Mouse (Mus musculus) embryo, embryonic 10 days (tissue): ENCODE measurements at regions not wholly inside any gene's neighbourhood (a gene's known extent, or its start where the extent isn't known, plus 50 kb on each side); places are given as distances from the start of the nearest gene placed in this dataset.

Experiments
- DNase-seq: peaks from one replicate; pipeline ENCODE4 v3.0.0-alpha.2; 2015; ENCODE audit warnings: low spot score

- DNase-seq, result no peak
These were observed 182.8 kb downstream of the Rassf9 start for GRCm38 (mm10) chr10:102694810-102695209.

- DNase-seq, result no peak
These were observed 177.9 kb downstream of the Rassf9 start for GRCm38 (mm10) chr10:102689966-102690365.

DNA sequence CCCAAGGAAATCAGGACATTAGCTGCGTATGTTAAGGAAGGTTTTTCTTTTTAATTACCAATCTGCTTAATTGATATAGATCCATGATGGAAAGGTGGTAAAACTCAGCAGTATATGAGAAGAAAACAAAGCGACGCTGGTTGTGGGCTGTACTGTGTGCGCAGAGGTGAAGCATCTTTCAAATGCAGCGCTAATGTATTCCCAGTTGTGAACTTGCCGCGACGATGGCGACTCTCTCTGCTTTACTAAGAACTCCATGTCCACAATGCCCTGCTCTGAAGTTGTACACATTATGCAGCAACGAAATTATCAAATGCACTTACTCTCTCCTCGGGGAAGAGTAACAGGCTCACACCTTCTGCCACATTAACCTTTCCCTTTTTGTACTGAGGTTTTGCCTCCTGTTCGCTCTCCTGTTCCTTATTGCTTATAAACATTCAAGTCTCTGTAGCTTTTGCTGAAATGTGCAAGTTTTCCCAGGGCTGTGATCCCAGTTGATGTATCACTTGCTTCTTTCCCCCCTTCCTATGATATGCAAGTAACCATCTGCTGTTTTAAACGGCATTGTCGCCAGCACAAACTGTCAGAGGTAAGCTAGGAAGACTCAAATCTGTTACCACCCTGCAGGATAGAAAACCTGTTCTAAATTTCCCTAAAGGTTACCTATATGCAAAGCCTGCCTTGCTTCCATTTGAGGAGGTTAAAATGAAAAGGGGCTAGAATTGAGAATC lies 174.8 kb downstream of the Rassf9 start:
- DNase-seq, result no peak

GRCm38 (mm10) chr10:102685833-102686434 lies 173.9 kb downstream of the Rassf9 start:
- no peak for DNase-seq

DNA sequence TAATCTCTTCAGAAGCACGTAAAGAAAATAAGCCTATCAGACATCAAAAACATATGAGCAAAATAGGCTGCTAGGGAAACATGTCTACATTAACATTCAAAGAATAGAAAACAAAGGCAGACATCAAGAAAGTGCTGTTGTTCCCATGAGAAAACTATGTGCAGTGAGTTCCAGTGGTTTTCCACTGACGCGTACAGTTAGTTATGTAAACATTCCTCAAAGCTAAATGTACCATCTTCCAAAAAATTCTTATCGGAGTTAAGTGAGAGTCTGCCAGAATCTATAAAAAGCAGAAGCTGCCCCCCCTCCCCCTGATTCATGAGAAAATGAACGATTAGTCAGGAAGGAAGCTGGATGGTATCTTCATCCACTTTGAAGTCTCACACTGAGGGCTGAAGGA lies 155.3 kb downstream of the Rassf9 start:
- no peak for DNase-seq

DNA sequence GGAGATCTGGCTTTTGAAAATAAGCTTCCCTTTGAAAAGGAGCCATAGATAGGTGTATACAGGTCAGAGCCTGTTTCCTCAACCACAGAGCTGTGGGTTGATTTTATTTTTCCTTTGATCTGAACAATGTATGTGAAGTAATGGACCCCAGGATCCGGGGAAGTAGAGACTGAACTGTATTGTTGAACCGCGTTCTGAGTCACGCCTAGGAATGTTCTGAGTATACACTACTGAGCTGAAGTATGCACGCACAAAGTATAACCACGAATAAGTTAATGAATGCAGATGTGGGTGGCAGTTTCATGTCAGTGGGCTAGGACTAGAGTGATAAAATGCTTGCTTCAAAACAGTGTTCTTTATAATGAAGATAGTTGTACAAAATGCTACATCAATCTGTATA lies 147.7 kb downstream of the Rassf9 start:
- no peak for DNase-seq

DNA sequence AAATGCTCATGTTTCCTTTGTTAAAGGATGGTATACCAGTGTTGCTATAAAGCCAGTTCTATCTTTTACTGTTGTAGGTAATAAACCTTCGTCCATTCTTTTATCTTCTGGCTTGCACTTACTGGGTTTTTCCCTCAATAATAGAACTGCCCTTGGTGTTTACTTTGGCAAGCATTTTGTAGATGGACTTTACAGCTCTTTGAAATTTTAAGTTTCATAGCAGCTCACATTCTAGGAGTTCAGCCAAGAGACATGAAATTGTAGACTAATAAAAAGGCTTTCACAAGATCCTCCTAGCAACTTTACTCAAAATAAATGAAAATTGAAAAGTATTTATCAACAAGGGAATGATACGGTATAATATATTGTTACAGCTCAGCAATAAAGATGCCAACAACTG lies 124.5 kb downstream of the Rassf9 start:
- no peak for DNase-seq

- no peak for DNase-seq
These were observed 121.4 kb downstream of the Rassf9 start for GRCm38 (mm10) chr10:102633438-102633837.

DNA sequence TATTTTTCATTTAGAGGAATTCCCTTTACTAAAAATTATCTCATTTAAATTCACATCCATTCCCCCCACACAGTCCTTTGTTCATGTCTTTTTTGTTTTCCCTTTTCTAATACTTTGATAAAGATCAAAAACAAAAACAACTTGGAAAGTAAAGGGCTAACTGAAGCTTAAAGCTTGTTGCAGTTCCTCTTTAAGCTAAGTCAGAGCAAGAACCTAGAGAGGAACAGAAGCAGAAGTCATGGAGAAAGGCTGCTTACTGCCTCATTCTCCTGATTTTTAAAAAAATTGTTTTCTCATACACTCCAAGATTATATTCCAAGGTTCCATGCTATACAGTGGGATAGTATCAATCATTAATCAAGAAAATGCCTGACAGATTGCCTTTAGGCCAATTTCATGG lies 116.6 kb downstream of the Rassf9 start:
- DNase-seq, result no peak

- no peak for DNase-seq
These were observed 111.9 kb downstream of the Rassf9 start for GRCm38 (mm10) chr10:102623895-102624294.

DNA sequence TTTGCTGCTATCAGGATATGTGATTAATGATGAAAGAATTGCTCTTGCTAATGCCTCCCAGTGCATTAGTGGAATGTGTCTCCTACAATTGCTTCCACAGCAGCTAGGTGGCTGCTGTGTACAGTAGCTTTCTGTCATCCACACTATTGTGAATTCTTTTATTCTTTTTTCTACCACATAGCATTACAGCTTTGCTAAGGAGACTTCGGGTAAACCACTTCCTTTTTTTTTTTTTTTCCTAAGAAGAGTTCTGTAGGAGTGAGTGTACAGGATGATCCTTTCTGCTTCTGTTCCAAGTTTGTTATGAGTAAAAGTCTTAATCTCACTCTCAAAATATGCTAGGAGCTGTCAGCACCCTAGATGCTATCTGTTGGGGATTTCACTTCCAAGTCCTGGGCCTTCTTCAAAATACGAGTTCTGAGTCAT lies 110.6 kb downstream of the Rassf9 start:
- no peak for DNase-seq

DNA sequence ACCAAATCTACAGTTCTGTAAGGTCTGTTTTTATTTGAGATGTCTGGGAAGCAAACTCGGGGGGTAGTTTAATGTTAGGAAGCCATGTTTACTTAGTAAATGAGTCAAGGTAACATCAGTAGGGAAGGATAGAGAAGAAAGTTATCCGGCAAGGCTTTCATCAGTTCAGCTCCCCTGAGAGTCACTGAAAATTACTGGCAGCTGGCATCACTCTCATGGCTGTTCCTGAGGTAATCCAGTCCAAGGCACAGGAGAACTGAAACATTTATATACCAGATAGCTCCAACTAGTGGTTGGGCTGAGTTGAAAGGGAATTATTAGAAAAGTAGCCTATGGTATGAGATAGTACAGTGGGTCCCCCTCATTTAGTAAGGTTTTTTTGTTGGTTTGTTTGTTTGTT lies 106.7 kb downstream of the Rassf9 start:
- DNase-seq, result peak; percentile 32

- no peak for DNase-seq
These were observed 104.1 kb downstream of the Rassf9 start for GRCm38 (mm10) chr10:102615962-102616595.
